In genomic region chr11:21688441-21688840, GRCm38 (mm10) we compare ENCODE assay signal across 15 mouse cellular contexts.
DNase-seq lines count a peak whose midpoint lies in the region; TF ChIP-seq lines count a peak whose summit lies in the region.
"Had no signal": no experiment of that assay in that cellular context is flagged by ENCODE, and none has a peak within 500 bp of the region (broad histone marks: within the 10 kb centered on the region; RNA-seq: fewer than 3 reads in every experiment).

No protein-coding gene starts in this region.

- TF ChIP-seq EP300 in CH12.LX (IDR thresholded peaks at IDR 0.05; ENCODE audit: low read length) = peak; percentile 42; the same call in 1 of the 2 replicates

- no peak for TF ChIP-seq CTCF in CH12.LX (conservative IDR thresholded peaks at IDR 0.05 in 1 of 2, IDR thresholded peaks at IDR 0.05 in 1 of 2; ENCODE audit: low read depth in 2 of 2, low read length in 2 of 2)

- in situ Hi-C loops in CH12.LX (cut with MboI; ENCODE audit: low pct_ligation_motif_present, low pct_unique_long_range_greater_than_20kb, low sequenced_read_pairs) = no loop called here

- no peaks in the 10 kb centered on the region for H3K36me3 ChIP-seq in CH12.LX (replicated peaks in 1 of 2; ENCODE audit: control insufficient read depth in 1 of 2, insufficient read depth in 1 of 2, low read length in 1 of 2)
- H3K36me3 ChIP-seq: limb, embryonic 10.5 days; liver, embryonic 15.5 days; midbrain, embryonic 12.5 days had no signal

- H3K9ac ChIP-seq in CH12.LX (ENCODE audit: insufficient read depth, low read depth) = no peak overlapping the region
- H3K9ac ChIP-seq: hindbrain, embryonic 14.5 days; liver, embryonic 15.5 days; midbrain, embryonic 12.5 days had no signal

- DNase-seq in CD4-positive helper T cell, adult 2 months (ENCODE audit: low read depth, low spot score) = peak; percentile 46
- peak; percentile 78 for DNase-seq in CH12.LX (ENCODE audit: extremely low read depth)
- DNase-seq in layer of hippocampus, adult 8-10 months (ENCODE audit: low spot score in 2 of 2) = peak; percentile 67 to 73
- peak; percentile 17 to 18 for DNase-seq in left cerebral cortex, postnatal 36 days (ENCODE audit: low spot score in 2 of 2)
- DNase-seq in retina, postnatal 1 day = no peak
- DNase-seq in kidney, postnatal 14 days = no peak
- DNase-seq in spleen, postnatal 4 days (ENCODE audit: low spot score in 2 of 2) = no peak
- DNase-seq: adrenal gland, adult 8-10 months; cerebellum, postnatal 14 days; heart, postnatal 10 days; kidney, adult 18-20 months had no signal

- H3K4me2 ChIP-seq in CH12.LX (ENCODE audit: insufficient read depth, low read depth, poor library complexity, severe bottlenecking) = peak overlapping the region; percentile 52
- H3K4me2 ChIP-seq: hindbrain, embryonic 14.5 days; liver, embryonic 15.5 days; midbrain, embryonic 12.5 days had no signal

- H3K27ac ChIP-seq in CH12.LX (ENCODE audit: insufficient read depth, low read depth) = no peak overlapping the region
- H3K27ac ChIP-seq: hindbrain, embryonic 14.5 days; limb, embryonic 10.5 days; liver, embryonic 15.5 days; midbrain, embryonic 12.5 days had no signal

- dilution Hi-C loops in CH12.LX (cut with MboI; ENCODE audit: extremely low pct_ligation_motif_present, extremely low pct_unique_long_range_greater_than_20kb, low sequenced_read_pairs) = no loop called here

- H3K4me3 ChIP-seq in CH12.LX (replicated peaks in 1 of 3; ENCODE audit: low read depth in 2 of 3, low read length in 2 of 3, poor library complexity in 1 of 3) = no peak overlapping the region
- H3K4me3 ChIP-seq: limb, embryonic 10.5 days; liver, embryonic 15.5 days; midbrain, embryonic 12.5 days had no signal

- no peak for TF ChIP-seq RAD21 in CH12.LX (IDR thresholded peaks at IDR 0.05; ENCODE audit: low read depth, low read length)

- no peaks in the 10 kb centered on the region for H3K27me3 ChIP-seq in CH12.LX (replicated peaks)
- H3K27me3 ChIP-seq: liver, embryonic 15.5 days; midbrain, embryonic 12.5 days had no signal

- H3K9me3 ChIP-seq in CH12.LX (replicated peaks; ENCODE audit: low read length) = no peaks in the 10 kb centered on the region
- H3K9me3 ChIP-seq: limb, embryonic 10.5 days; liver, embryonic 15.5 days; midbrain, embryonic 12.5 days had no signal

- TF ChIP-seq POLR2A in CH12.LX (IDR thresholded peaks at IDR 0.05; ENCODE audit: low read depth, low read length) = no peak

- peaks cover 2 to 13% of the 10 kb centered on the region in 2 experiments for H3K4me1 ChIP-seq in CH12.LX (ENCODE audit: control insufficient read depth in 1 of 2, insufficient read depth in 2 of 2)
- H3K4me1 ChIP-seq: limb, embryonic 10.5 days; liver, embryonic 15.5 days had no signal

- H3K79me2 ChIP-seq in CH12.LX (replicated peaks; ENCODE audit: control insufficient read depth, extremely low read depth, insufficient read depth, poor library complexity, severe bottlenecking) = no peaks in the 10 kb centered on the region

- intact Hi-C loops in left cerebral cortex, postnatal 36 days (cut with DNase I) = no loop called here

TF ChIP-seq in CH12.LX, 34 proteins besides CTCF, POLR2A, EP300 and RAD21:
- TF ChIP-seq ZMIZ1 (IDR thresholded peaks at IDR 0.05; ENCODE audit: low read depth, low read length) (no peak), MAFK (IDR thresholded peaks at IDR 0.05; ENCODE audit: insufficient replicate concordance, low read length) (no peak), TCF12 (IDR thresholded peaks at IDR 0.05; ENCODE audit: low read depth, low read length) (no peak), MYC (IDR thresholded peaks at IDR 0.05; ENCODE audit: low read depth, low read length) (peak; percentile 30; the same call in 1 of the 2 replicates), CHD2 (IDR thresholded peaks at IDR 0.05; ENCODE audit: low read length) (peak; percentile 53; the same call in 1 of the 2 replicates), TBP (conservative IDR thresholded peaks at IDR 0.05; ENCODE audit: low read depth, low read length) (peak; percentile 54; the same call in 1 of the 2 replicates), RCOR1 (conservative IDR thresholded peaks at IDR 0.05; ENCODE audit: low read depth, low read length) (no peak), CHD1 (IDR thresholded peaks at IDR 0.05; ENCODE audit: low read depth, low read length) (no peak), MAX (IDR thresholded peaks at IDR 0.05; ENCODE audit: low read length) (no peak), HCFC1 (IDR thresholded peaks at IDR 0.05; ENCODE audit: low read depth, low read length) (no peak), SMC3 (IDR thresholded peaks at IDR 0.05; ENCODE audit: low read depth, low read length) (no peak), NELFE (IDR thresholded peaks at IDR 0.05; ENCODE audit: low read depth, low read length) (no peak), MEF2A (IDR thresholded peaks at IDR 0.05; ENCODE audit: borderline replicate concordance, low read depth, low read length) (0 out of 2 replicates have a peak, but pooled peaks have one; percentile 24), ZNF384 (IDR thresholded peaks at IDR 0.05; ENCODE audit: low read depth, low read length) (no peak), USF1 (IDR thresholded peaks at IDR 0.05; ENCODE audit: low read depth, low read length) (no peak), USF2 (conservative IDR thresholded peaks at IDR 0.05; ENCODE audit: low read depth, low read length) (no peak), ELF1 (IDR thresholded peaks at IDR 0.05; ENCODE audit: low read depth, low read length) (no peak), MXI1 (IDR thresholded peaks at IDR 0.05; ENCODE audit: low read depth, low read length) (no peak; the same call in 1 of the 2 replicates), E2F4 (IDR thresholded peaks at IDR 0.05; ENCODE audit: insufficient replicate concordance, low read depth, low read length) (no peak), NRF1 (IDR thresholded peaks at IDR 0.05; ENCODE audit: low read depth, low read length) (no peak), PAX5 (IDR thresholded peaks at IDR 0.05; ENCODE audit: low read length) (no peak), GABPA (IDR thresholded peaks at IDR 0.05; ENCODE audit: insufficient replicate concordance, low read depth, low read length) (no peak), ZKSCAN1 (IDR thresholded peaks at IDR 0.05; ENCODE audit: borderline replicate concordance, low read depth, low read length) (no peak), JUN (IDR thresholded peaks at IDR 0.05; ENCODE audit: insufficient read depth, low read depth, low read length) (no peak), IRF4 (IDR thresholded peaks at IDR 0.05; ENCODE audit: low read depth, low read length) (peak; percentile 36; the same call in 1 of the 2 replicates), POLR2AphosphoS2 (IDR thresholded peaks at IDR 0.05; ENCODE audit: low read depth, low read length) (no peak), ETS1 (conservative IDR thresholded peaks at IDR 0.05; ENCODE audit: low read depth, low read length) (no peak), KAT2A (IDR thresholded peaks at IDR 0.05; ENCODE audit: insufficient replicate concordance, low read length) (no peak), JUND (conservative IDR thresholded peaks at IDR 0.05; ENCODE audit: low read depth, low read length) (no peak), ZC3H11A (IDR thresholded peaks at IDR 0.05; ENCODE audit: low read depth, low read length) (no peak), MAZ (IDR thresholded peaks at IDR 0.05; ENCODE audit: low read depth, low read length) (no peak), UBTF (IDR thresholded peaks at IDR 0.05; ENCODE audit: low read depth, low read length) (no peak), BHLHE40 (IDR thresholded peaks at IDR 0.05; ENCODE audit: low read depth, low read length) (peak; percentile 41; the same call in 1 of the 2 replicates), SIN3A (IDR thresholded peaks at IDR 0.05; ENCODE audit: low read length) (no peak)

Comparison
In these comparisons a context has a peak if more than half of its experiments do, and no peak if none do; other contexts are left out.
1. DNase-seq: peak in CD4-positive helper T cell, adult 2 months (single experiment), CH12.LX (single experiment), layer of hippocampus, adult 8-10 months (2 of 2) and left cerebral cortex, postnatal 36 days (2 of 2); none in retina, postnatal 1 day (single experiment), kidney, postnatal 14 days (single experiment) and spleen, postnatal 4 days (0 of 2).